Mouse (Mus musculus): ENCODE data around the gene Dazap2. TPM values are rescaled to one million over a fixed set of nuclear protein-coding genes. Genes with fewer than 3 reads are reported as not detected.
"Not testable (repeated sequence)": the region's sequence is repeated elsewhere in the genome, so short reads cannot be mapped to it uniquely, and the experiment has no call there.

Dazap2 gene
- total and polyA plus RNA-seq, 2 experiments from 2014 or later: 141 to 164 TPM

DNA sequence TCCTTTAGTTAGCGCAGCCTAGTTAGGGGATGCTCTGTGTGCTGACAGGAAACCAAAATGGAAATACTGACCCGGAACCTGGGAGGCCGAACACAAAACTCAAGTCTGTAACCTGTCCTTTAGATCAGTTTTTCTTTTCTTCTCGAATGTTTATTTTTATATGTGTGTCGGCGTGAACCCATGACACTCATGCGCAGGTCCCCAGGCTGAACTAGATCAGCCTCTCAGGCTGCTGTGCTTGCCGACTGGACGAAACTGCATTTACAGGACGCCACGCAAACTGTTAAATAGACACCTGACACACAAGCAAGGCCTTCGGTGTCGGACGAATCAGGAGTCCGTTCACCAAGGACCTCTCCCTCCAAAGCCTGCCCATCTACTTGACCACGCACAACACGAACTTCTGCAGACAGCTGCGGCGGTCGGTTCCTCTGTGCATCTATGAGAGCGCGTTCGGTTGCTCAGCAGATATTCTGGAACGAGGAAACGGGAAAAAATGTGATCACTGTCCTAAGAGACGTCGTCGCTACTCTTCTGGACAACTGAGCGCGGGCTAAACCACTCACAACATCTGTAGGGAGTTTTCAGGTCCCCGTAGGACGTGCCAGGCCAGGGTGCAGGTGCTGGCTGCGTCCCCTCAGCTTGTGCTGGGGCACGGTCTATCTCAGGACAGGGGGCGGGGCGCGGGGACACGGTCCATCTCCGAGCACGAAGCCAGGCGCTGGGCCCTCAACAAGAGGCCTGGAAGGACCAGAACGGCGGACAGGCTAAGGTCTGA, 742 bp upstream of the Dazap2 start:
- H3K27ac ChIP-seq: peak overlapping the region; percentile 99
- H3K4me3 ChIP-seq (ENCODE audit: low read length): peak overlapping the region; percentile 88
- peak; percentile 1; the same call in 1 of the 2 replicates for ATAC-seq
- H3K4me1 ChIP-seq (ENCODE audit: insufficient read depth, low read length): peaks cover 7% of the 10 kb centered on the region
- peak; percentile 49 for DNase-seq (ENCODE audit: low spot score)
- TF ChIP-seq CTCF (IDR thresholded peaks at IDR 0.05; ENCODE audit: low read depth): no peak
- H3K9ac ChIP-seq (replicated peaks; ENCODE audit: low read length): peak overlapping the region; percentile 95
- peaks cover 17% of the 10 kb centered on the region; the same call in 1 of the 2 replicates for H3K36me3 ChIP-seq (ENCODE audit: insufficient read depth, low read length)
- WGBS: 9% methylated on average over 43 of the region's 43 CpGs
- H3K9me3 ChIP-seq (ENCODE audit: low read length): no peaks in the 10 kb centered on the region
- no peaks in the 10 kb centered on the region for H3K27me3 ChIP-seq (ENCODE audit: insufficient read depth, low read length)
- H3K4me2 ChIP-seq (ENCODE audit: low read depth, low read length): peak overlapping the region; percentile 71

GRCm38 (mm10) chr15:100615825-100616220, 674 bp downstream of the Dazap2 start:
- Histone ChIP-seq H3K4me2 (ENCODE audit: low read depth, low read length) (peak overlapping the region; percentile 71), H3K9me3 (ENCODE audit: low read length) (no peaks in the 10 kb centered on the region), H3K9ac (replicated peaks; ENCODE audit: low read length) (peak overlapping the region; percentile 95), H3K4me3 (ENCODE audit: low read length) (peak overlapping the region; percentile 88), H3K27ac (peak overlapping the region; percentile 99), H3K4me1 (ENCODE audit: insufficient read depth, low read length) (peaks cover 7% of the 10 kb centered on the region), H3K27me3 (ENCODE audit: insufficient read depth, low read length) (no peaks in the 10 kb centered on the region), H3K36me3 (ENCODE audit: insufficient read depth, low read length) (peaks cover 27% of the 10 kb centered on the region)
- ATAC-seq: peak; percentile 88
- TF ChIP-seq CTCF (IDR thresholded peaks at IDR 0.05; ENCODE audit: low read depth): no peak
- WGBS: under 1% methylated on average over 36 of the region's 43 CpGs
- DNase-seq (ENCODE audit: low spot score): peak; percentile 95

DNA sequence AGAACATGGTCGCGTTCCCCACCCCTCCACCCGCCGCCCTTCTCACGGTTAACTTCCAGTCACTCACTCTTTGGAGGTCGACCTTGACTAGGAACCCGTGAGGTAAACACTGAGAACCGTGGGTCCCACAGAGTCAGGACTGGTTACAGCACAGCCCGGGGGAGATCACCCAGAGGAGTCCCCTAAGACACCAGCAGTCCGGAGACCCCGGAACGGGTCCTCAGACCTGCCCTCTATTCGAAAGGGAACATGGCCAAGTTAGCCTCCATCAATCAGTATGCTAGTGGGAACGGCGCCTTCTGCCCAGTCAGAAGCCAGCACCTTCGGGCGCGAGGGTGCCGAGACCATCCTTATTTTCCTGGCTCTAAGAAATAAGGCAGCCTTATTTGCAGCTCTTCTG, 1.1 kb downstream of the Dazap2 start:
- no peak for TF ChIP-seq CTCF (IDR thresholded peaks at IDR 0.05; ENCODE audit: low read depth)
- H3K9ac ChIP-seq (replicated peaks; ENCODE audit: low read length): peak overlapping the region; percentile 95
- ATAC-seq (peak; percentile 9), DNase-seq (ENCODE audit: low spot score) (no peak)
- peak overlapping the region; percentile 88 for H3K4me3 ChIP-seq (ENCODE audit: low read length)
- no peaks in the 10 kb centered on the region for H3K9me3 ChIP-seq (ENCODE audit: low read length)
- peaks cover 7% of the 10 kb centered on the region for H3K4me1 ChIP-seq (ENCODE audit: insufficient read depth, low read length)
- H3K27ac ChIP-seq: peak overlapping the region; percentile 99
- under 1% methylated on average over 19 of the region's 19 CpGs for WGBS
- H3K4me2 ChIP-seq (ENCODE audit: low read depth, low read length): peak overlapping the region; percentile 71
- H3K36me3 ChIP-seq (ENCODE audit: insufficient read depth, low read length): peaks cover 29% of the 10 kb centered on the region
- H3K27me3 ChIP-seq (ENCODE audit: insufficient read depth, low read length): no peaks in the 10 kb centered on the region

DNA sequence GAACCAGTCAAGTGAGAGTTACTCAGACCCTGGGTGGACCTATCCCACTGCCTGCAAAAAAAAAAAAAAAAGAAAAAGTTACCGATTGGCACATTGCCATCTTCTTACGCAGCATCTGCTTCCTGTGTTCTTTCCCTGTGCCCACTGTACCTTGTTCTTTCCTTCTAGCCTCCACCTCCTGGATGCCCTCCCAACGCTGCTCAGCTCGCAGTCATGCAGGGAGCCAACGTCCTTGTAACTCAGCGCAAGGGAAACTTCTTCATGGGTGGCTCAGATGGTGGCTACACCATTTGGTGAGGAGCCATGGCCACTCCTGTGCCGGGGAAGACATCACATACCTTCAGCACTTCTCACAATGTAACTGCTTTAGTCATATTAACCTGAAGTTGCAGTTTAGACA, 4.1 kb downstream of the Dazap2 start:
- Histone ChIP-seq H3K4me3 (ENCODE audit: low read length) (no peak overlapping the region), H3K9me3 (ENCODE audit: low read length) (no peaks in the 10 kb centered on the region), H3K27me3 (ENCODE audit: insufficient read depth, low read length) (no peaks in the 10 kb centered on the region), H3K4me1 (ENCODE audit: insufficient read depth, low read length) (no peaks in the 10 kb centered on the region), H3K9ac (replicated peaks; ENCODE audit: low read length) (no peak overlapping the region), H3K4me2 (ENCODE audit: low read depth, low read length) (no peak overlapping the region), H3K36me3 (ENCODE audit: insufficient read depth, low read length) (peaks cover 29% of the 10 kb centered on the region), H3K27ac (no peak overlapping the region)
- ATAC-seq: no peak
- DNase-seq (ENCODE audit: low spot score): no peak
- WGBS: 83% methylated on average over 7 of the region's 7 CpGs
- TF ChIP-seq CTCF (IDR thresholded peaks at IDR 0.05; ENCODE audit: low read depth): no peak

DNA sequence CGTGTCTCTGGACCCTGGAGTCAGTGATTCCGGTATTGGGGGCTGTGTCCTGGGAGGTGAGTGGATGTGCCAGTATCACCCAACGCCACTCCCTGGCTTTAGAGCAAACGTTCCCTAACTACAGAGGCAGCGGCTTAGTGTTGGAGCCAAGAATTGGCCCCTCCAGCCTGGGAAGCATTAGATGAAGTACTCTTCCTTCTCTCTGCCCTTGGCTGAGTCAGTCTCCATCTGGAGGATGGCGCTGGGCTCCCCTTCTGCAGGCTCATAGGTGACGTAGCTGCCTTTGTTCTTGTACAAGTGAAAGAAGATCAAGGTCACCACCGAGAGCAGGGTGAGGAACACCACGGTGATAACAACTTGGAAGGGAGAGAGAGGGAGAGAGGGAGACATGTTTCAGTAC, 6.5 kb downstream of the Dazap2 start:
- not testable (repeated sequence) for H3K4me2 ChIP-seq (ENCODE audit: low read depth, low read length); ATAC-seq; H3K9ac ChIP-seq (replicated peaks; ENCODE audit: low read length); H3K27me3 ChIP-seq (ENCODE audit: insufficient read depth, low read length); DNase-seq (ENCODE audit: low spot score); H3K4me3 ChIP-seq (ENCODE audit: low read length); H3K27ac ChIP-seq; H3K9me3 ChIP-seq (ENCODE audit: low read length); H3K4me1 ChIP-seq (ENCODE audit: insufficient read depth, low read length)
- peaks cover 29% of the 10 kb centered on the region for H3K36me3 ChIP-seq (ENCODE audit: insufficient read depth, low read length)
- 77% methylated on average over 9 of the region's 9 CpGs for WGBS

- no peaks in the 10 kb centered on the region for H3K4me1 ChIP-seq (ENCODE audit: insufficient read depth, low read length)
- 79% methylated on average over 7 of the region's 7 CpGs for WGBS
- H3K27ac ChIP-seq: no peak overlapping the region
- no peaks in the 10 kb centered on the region for H3K9me3 ChIP-seq (ENCODE audit: low read length)
- H3K27me3 ChIP-seq (ENCODE audit: insufficient read depth, low read length): no peaks in the 10 kb centered on the region
- ATAC-seq (no peak), DNase-seq (ENCODE audit: low spot score) (no peak)
- H3K9ac ChIP-seq (replicated peaks; ENCODE audit: low read length): no peak overlapping the region
- H3K4me3 ChIP-seq (ENCODE audit: low read length): no peak overlapping the region
- no peak overlapping the region for H3K4me2 ChIP-seq (ENCODE audit: low read depth, low read length)
- H3K36me3 ChIP-seq (ENCODE audit: insufficient read depth, low read length): peaks cover 29% of the 10 kb centered on the region
- no peak for TF ChIP-seq CTCF (IDR thresholded peaks at IDR 0.05; ENCODE audit: low read depth)
Measured at GRCm38 (mm10) chr15:100622164-100622563, 7.0 kb downstream of the Dazap2 start.

- no peak for ATAC-seq
- no peak overlapping the region for H3K4me3 ChIP-seq (ENCODE audit: low read length)
- 88% methylated on average over 9 of the region's 9 CpGs for WGBS
- no peak overlapping the region for H3K4me2 ChIP-seq (ENCODE audit: low read depth, low read length)
- DNase-seq (ENCODE audit: low spot score): no peak
- H3K27me3 ChIP-seq (ENCODE audit: insufficient read depth, low read length): no peaks in the 10 kb centered on the region
- peaks cover 18% of the 10 kb centered on the region for H3K36me3 ChIP-seq (ENCODE audit: insufficient read depth, low read length)
- H3K4me1 ChIP-seq (ENCODE audit: insufficient read depth, low read length): no peaks in the 10 kb centered on the region
- H3K9me3 ChIP-seq (ENCODE audit: low read length): no peaks in the 10 kb centered on the region
- no peak overlapping the region for H3K27ac ChIP-seq
- H3K9ac ChIP-seq (replicated peaks; ENCODE audit: low read length): no peak overlapping the region
- no peak for TF ChIP-seq CTCF (IDR thresholded peaks at IDR 0.05; ENCODE audit: low read depth)
Measured at GRCm38 (mm10) chr15:100623754-100624153, 8.6 kb downstream of the Dazap2 start.
